Mouse (Mus musculus): ENCODE data around the gene Art2b.

DNA sequence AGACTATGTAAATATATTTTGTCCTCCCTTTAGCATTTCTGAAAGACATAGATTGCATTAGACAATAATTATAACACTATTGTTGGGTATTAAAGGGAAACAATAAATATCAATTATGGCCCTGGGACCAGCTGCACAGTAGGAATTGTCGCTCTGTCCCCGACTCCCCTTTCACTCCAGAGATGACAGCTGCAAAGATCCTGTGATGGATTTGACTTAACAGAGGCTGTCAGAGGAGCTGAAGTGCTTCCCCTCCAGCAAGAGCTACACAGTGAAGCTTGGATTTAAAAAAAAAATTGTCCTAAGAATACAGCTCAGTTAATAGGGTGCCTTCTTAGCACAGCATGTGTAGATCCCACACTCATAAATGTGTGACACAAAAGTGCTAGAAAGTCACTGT lies 13.1 kb upstream of the Art2b start:
- TF ChIP-seq POLR2A (IDR thresholded peaks at IDR 0.05; ENCODE audit: control insufficient read depth, extremely low read depth, insufficient read depth, low read length, poor library complexity), result no peak
- no peak for TF ChIP-seq CTCF (IDR thresholded peaks at IDR 0.05; ENCODE audit: borderline replicate concordance, control insufficient read depth, extremely low read depth, insufficient read depth, low read length, poor library complexity)

All from thymus, adult 2 months (tissue).